Mouse (Mus musculus) intestine, embryonic 14.5 days (tissue): ENCODE results near the gene Vkorc1. TPM values are rescaled to one million over a fixed set of nuclear protein-coding genes. Genes with fewer than 3 reads are reported as not detected.
A peak's percentile ranks its signal among the peaks of the same experiment; 100 is the strongest.

Source experiments
- ATAC-seq: fragments of 200-750 bp; cut with Nextera tagmentation; replicated peaks from 2 replicates; pipeline ENCODE4 v1.8.0; 2017; ENCODE audit warnings: low read depth, moderate number of reproducible peaks, moderate TSS enrichment, moderate library complexity; ENCODE audit not compliant: low FRiP score, low TSS enrichment
- DNase-seq: peaks from one replicate; pipeline ENCODE4 v3.0.0-alpha.2; 2018; ENCODE audit warnings: low spot score
- H3K27ac ChIP-seq: fragments of 300-500 bp; sonication (generic); 2 replicates; pipeline ENCODE4 v1.5.1; 2014; ENCODE audit warnings: low read depth, mild to moderate bottlenecking, control low read depth
- H3K27me3 ChIP-seq: fragments of 300-500 bp; sonication (generic); replicated peaks from 2 replicates; pipeline ENCODE4 v1.6.1; 2014; ENCODE audit warnings: low read length, control low read depth; ENCODE audit not compliant: control insufficient read depth, insufficient read depth
- H3K36me3 ChIP-seq: fragments of 300-500 bp; sonication (generic); 2 replicates; pipeline ENCODE4 v1.6.1; 2014; ENCODE audit warnings: low read length, control low read depth; ENCODE audit not compliant: control insufficient read depth, insufficient read depth
- H3K4me1 ChIP-seq: fragments of 300-500 bp; sonication (generic); replicated peaks from 2 replicates; pipeline ENCODE4 v1.6.1; 2014; ENCODE audit warnings: low read length, control low read depth, mixed read lengths; ENCODE audit not compliant: control insufficient read depth, insufficient read depth
- H3K4me2 ChIP-seq: fragments of 300-500 bp; sonication (generic); 2 replicates; pipeline ENCODE4 v1.6.1; 2014; ENCODE audit warnings: low read length
- H3K4me3 ChIP-seq: fragments of 300-500 bp; sonication (generic); 2 replicates; pipeline ENCODE4 v1.5.1; 2014; ENCODE audit warnings: low read depth, low read length, control low read depth, mixed read lengths
- H3K9ac ChIP-seq: fragments of 300-500 bp; sonication (generic); 2 replicates; pipeline ENCODE4 v1.6.1; 2014; ENCODE audit warnings: mild to moderate bottlenecking, low read length
- H3K9me3 ChIP-seq: fragments of 300-500 bp; sonication (generic); 2 replicates; pipeline ENCODE4 v1.6.1; 2016; ENCODE audit warnings: low read length, control low read depth; ENCODE audit not compliant: control insufficient read depth
- WGBS: fragments of 180-500 bp; shearing (Covaris S2); extraction: QIAGEN DNeasy Blood & Tissue Kit; methylation state at CpG from one replicate; pipeline ENCODE4 v1.1.7; 2014; 5-methylcytosine and 5-hydroxymethylcytosine counted together
- polyA plus RNA-seq: library from polyadenylated mRNA; unstranded; fragments of >200 nt; fragmentation: Nextera tagmentation; extraction: Ambion mirVana; gene quantifications from 2 replicates; pipeline ENCODE4 v1.2.1, GENCODE M21; 2014

The Vkorc1 gene
- polyA plus RNA-seq, 1 experiment from 2014 or later = 174 TPM

DNA sequence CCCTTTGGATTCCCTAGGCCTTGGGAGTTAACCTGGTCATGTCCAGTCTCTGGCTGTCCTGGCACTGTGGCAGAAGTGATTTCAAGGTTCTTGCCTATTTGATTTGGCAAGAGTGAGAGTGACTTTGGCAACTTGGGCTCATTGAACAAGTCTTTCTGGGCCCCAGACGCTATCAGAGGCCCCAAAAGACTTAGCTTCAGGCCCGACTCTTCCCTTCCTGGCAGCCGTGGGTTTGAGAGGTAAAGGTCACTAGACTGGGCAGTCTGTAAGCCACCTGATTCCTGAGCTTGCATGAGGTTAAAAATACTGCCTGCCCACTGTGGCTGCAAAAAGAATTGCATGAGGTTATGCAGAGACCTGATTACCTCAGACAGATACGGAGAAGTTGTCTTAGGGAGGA lies 13.2 kb upstream of the Vkorc1 start:
- no peaks in the 10 kb centered on the region for H3K27me3 ChIP-seq
- ATAC-seq (no peak), DNase-seq (no peak)
- 86% methylated on average over 4 of the region's 4 CpGs for WGBS
- peaks cover 15% of the 10 kb centered on the region for H3K4me1 ChIP-seq
- H3K36me3 ChIP-seq = peaks cover 51% of the 10 kb centered on the region
- no peak overlapping the region for H3K4me2 ChIP-seq
- no peak overlapping the region for H3K9ac ChIP-seq
- H3K9me3 ChIP-seq = no peaks in the 10 kb centered on the region
- no peak overlapping the region for H3K27ac ChIP-seq
- H3K4me3 ChIP-seq = no peak overlapping the region

DNA sequence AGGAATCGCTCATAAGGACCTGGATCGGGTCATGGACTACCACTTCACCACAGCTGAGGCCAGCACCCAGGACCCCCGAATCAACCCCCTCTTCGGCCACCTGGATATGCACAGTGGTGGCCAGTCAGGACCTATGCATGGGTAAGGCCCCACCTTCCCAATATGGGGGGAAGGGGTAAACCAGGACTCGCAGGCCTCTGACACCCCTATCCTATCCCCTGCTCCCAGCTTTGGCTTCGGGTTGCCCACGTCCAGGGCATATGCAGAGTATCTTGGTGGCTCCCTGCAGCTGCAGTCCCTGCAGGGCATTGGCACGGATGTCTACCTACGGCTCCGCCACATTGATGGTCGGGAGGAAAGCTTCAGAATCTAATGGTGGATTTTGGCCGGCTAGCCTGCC lies 12.5 kb upstream of the Vkorc1 start:
- no peak overlapping the region for H3K4me2 ChIP-seq
- 96% methylated on average over 12 of the region's 12 CpGs for WGBS
- peaks cover 11% of the 10 kb centered on the region for H3K4me1 ChIP-seq
- H3K27me3 ChIP-seq = no peaks in the 10 kb centered on the region
- ATAC-seq (no peak), DNase-seq (no peak)
- H3K36me3 ChIP-seq = peaks cover 51% of the 10 kb centered on the region
- H3K9me3 ChIP-seq = no peaks in the 10 kb centered on the region
- H3K9ac ChIP-seq = no peak overlapping the region
- H3K27ac ChIP-seq = no peak overlapping the region
- no peak overlapping the region for H3K4me3 ChIP-seq

DNA sequence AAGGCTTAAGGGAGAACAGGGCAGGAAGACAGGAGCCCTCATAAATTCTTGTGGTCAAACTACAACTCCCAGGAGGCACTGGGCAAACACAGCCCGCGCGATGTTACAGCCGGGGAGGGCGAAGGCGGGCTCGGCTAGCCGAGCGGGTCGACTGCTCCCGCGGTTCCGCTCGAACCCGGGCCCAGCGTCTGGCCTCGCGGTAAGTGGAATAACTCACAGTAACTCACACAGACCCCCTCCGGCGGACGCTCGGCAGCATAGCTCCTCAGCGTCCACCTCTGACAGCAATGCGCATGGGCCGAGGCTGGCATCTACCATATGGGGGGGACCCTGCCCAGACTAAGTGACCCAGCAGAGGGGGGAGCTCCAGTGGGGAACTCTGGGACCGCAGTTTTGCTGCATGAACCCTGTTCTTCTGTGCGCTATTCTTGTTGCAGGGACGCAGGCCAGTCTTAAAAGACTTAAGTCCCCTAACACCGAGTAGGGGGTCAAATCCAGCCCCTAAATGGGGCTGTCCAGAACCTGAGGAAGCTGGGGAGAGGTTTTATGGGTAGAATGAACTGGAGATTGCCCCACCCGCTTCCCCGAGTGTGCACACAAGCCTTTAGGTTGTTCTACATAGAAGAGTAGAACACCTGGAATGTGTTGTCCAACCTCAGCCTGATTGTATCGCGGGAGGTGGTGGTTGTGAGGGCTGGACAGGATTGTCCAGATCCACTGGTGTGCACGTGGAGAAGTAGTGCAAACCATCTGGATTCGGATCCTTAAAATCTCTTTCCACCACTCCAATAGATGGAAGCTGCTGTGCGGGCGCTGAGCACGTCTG lies 8.8 kb upstream of the Vkorc1 start, which contains the start of gene Bckdk:
TSS of gene Bckdk (plus strand) at position 112 of the 826 bp plus-strand sequence.
- Histone ChIP-seq H3K9me3 (no peaks in the 10 kb centered on the region), H3K9ac (peak within 1 kb of the TSS; percentile 92), H3K4me2 (peak within 1 kb of the TSS; percentile 88), H3K27ac (peak within 1 kb of the TSS; percentile 85), H3K4me1 (peaks cover 7% of the 10 kb centered on the region), H3K36me3 (peaks cover 44% of the 10 kb centered on the region), H3K27me3 (no peaks in the 10 kb centered on the region), H3K4me3 (peak within 1 kb of the TSS; percentile 88)
- WGBS = 7% methylated on average over 38 of the region's 38 CpGs
- ATAC-seq (peak; percentile 84), DNase-seq (peak; percentile 83)

DNA sequence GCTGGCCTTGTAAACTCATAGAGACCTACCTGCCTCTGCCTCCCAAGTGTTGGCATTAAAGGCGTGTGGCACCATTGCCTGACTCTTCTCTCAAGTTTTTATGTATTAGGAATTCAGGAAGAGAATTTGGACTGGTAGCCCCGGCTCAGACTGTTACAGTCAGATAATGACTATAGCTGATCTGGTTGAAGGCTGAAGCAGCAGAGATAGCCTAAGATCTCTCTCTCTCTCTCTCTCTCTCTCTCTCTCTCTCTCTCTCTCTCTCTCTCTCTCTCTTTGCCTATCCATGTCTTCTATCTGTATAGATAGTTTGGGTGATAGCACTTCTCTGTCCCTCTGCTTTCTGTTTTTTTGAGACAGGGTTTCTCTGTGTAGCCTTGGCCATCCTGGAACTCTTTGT lies 6.4 kb upstream of the Vkorc1 start:
- Histone ChIP-seq H3K4me3 (no peak overlapping the region), H3K27ac (no peak overlapping the region), H3K4me1 (peaks cover 7% of the 10 kb centered on the region), H3K9me3 (no peaks in the 10 kb centered on the region), H3K4me2 (no peak overlapping the region), H3K9ac (no peak overlapping the region), H3K36me3 (peaks cover 20% of the 10 kb centered on the region), H3K27me3 (no peaks in the 10 kb centered on the region)
- DNase-seq = no peak
- ATAC-seq = no peak
- WGBS = 82% methylated on average over 2 of the region's 2 CpGs

DNA sequence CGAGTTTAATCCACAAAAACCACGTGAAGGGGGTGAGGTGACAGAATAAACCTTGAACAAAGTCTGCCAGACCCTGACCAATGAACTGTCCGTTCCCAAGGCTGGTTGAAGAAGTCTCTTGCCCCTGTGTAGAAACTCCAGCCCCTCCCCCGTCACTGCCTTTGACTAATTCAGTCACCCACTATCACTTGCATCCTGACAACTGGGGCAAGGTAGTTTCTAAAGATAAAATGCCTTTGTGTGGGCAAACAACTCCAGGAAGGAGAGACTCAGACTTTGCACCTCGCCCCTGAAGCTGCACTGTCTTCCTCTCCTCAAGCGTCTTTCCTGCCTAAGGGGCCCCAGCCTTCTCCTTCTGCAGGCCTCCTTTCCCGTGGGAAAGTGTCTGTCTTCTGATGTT lies 4.6 kb upstream of the Vkorc1 start:
- no peaks in the 10 kb centered on the region for H3K9me3 ChIP-seq
- H3K36me3 ChIP-seq = peaks cover 2% of the 10 kb centered on the region; the same call in 1 of the 2 replicates
- H3K27ac ChIP-seq = peak overlapping the region; percentile 60
- peak overlapping the region; percentile 1; the same call in 1 of the 2 replicates for H3K4me2 ChIP-seq
- peaks cover 5% of the 10 kb centered on the region for H3K4me1 ChIP-seq
- DNase-seq (no peak), ATAC-seq (0 out of 2 replicates have a peak, but pooled peaks have one; percentile 3)
- H3K4me3 ChIP-seq = no peak overlapping the region
- WGBS = 33% methylated on average over 7 of the region's 7 CpGs
- H3K9ac ChIP-seq = no peak overlapping the region
- H3K27me3 ChIP-seq = no peaks in the 10 kb centered on the region

DNA sequence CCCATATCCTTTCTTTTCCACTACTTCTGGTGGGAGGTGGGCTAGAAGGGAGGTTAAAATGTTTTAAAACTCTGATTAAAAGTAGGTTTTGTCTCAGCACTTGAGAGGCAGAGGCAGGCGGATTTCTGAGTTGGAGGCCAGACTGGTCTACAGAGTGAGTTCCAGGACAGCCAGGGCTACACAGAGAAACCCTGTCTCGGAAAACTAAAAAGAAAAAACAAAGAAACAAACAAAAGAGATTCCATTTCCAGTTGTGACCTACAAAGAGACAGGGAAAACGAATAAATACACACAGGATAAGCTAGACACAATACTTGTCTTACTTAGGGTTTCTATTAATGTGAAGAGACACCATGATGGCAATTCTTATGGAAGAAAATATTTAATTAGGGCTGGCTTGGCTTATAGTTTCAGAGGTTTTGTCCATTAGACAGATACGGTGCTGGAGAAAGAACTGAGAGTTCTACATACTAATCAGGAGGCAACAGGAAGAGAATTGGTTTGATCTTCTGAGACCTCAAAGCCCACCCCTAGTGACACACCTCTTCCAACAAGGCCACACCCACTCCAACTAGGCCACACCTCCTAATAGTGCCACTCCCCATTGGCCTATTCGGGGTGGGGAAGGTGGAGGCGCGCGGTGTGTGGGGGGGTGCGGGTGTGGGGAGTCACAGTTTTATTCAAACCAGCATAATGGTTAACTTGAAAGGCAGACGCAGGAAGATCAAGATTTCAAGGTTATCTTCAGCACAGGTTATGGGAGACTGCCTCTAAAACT lies 3.0 kb upstream of the Vkorc1 start:
- H3K4me3 ChIP-seq = no peak overlapping the region
- 0 out of 2 replicates have a peak overlapping the region, but pooled peaks have one; percentile 60 for H3K27ac ChIP-seq
- H3K36me3 ChIP-seq = no peaks in the 10 kb centered on the region; the same call in 1 of the 2 replicates
- DNase-seq (no peak), ATAC-seq (no peak)
- H3K27me3 ChIP-seq = no peaks in the 10 kb centered on the region
- H3K9me3 ChIP-seq = no peaks in the 10 kb centered on the region
- H3K4me1 ChIP-seq = peaks cover 8% of the 10 kb centered on the region
- no peak overlapping the region for H3K9ac ChIP-seq
- 33% methylated on average over 10 of the region's 10 CpGs for WGBS
- no peak overlapping the region for H3K4me2 ChIP-seq

DNA sequence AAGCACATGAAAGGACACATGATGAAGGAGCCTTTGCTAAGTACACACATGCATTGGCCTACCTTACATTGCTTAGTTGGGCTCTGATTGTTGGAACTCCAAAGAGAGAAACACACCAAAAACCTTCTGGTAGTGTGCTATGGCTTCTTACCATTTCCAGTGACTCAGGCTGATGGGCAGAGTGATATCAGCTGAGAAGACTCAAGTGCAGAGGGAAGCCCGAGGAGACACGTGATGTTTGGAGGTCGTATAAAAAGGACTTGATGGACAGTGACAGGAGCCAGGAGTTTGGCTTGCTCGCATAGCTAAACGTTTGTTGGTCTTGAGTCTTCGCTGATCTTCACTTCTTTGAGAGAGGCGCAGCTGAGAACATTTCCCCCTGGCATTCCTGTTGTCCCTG lies 2.1 kb upstream of the Vkorc1 start:
- ATAC-seq = no peak
- Histone ChIP-seq H3K4me1 (peaks cover 8% of the 10 kb centered on the region), H3K9ac (no peak overlapping the region), H3K36me3 (peaks cover 8% of the 10 kb centered on the region), H3K27ac (no peak overlapping the region), H3K4me3 (no peak overlapping the region), H3K9me3 (no peaks in the 10 kb centered on the region), H3K4me2 (no peak overlapping the region), H3K27me3 (no peaks in the 10 kb centered on the region)
- 86% methylated on average over 7 of the region's 7 CpGs for WGBS
- no peak for DNase-seq

DNA sequence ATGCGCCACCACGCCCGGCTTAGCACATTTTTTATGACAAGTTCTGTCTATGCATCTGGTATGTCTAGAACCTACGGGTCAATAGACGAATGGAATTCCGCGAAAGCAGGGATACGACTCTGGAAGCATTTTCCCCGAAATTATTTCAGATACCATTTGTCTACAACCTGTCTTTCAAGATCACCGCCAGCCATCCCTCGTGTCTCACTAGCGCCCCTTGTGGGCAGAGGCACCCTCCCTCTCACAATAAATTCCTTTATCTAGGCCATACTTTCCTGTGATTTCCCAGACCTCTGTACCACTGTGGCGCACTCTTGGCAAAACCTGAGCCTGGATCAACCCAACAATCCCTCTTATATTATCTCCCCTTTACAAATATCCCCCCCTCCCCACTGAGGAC lies 967 bp upstream of the Vkorc1 start:
- Histone ChIP-seq H3K9me3 (no peaks in the 10 kb centered on the region), H3K9ac (no peak overlapping the region), H3K4me3 (no peak overlapping the region), H3K27ac (no peak overlapping the region), H3K27me3 (no peaks in the 10 kb centered on the region), H3K36me3 (peaks cover 11% of the 10 kb centered on the region), H3K4me2 (no peak overlapping the region), H3K4me1 (peaks cover 8% of the 10 kb centered on the region)
- DNase-seq (peak; percentile 66), ATAC-seq (no peak)
- 61% methylated on average over 13 of the region's 13 CpGs for WGBS
